Mouse (Mus musculus) thymus, adult 2 months (tissue): Measurements from ENCODE around the gene Ccnl1. TPM values are rescaled to one million over a fixed set of nuclear protein-coding genes. Genes with fewer than 3 reads are reported as not detected.

Experiments
- DNase-seq: peaks from one replicate; pipeline ENCODE4 v3.0.0; 2021
- H3K27ac ChIP-seq: fragments of 200-500 bp; 2 replicates; pipeline ENCODE4 v1.5.1; 2012; ENCODE audit warnings: low read length, control low read depth; ENCODE audit not compliant: control insufficient read depth, insufficient read depth
- H3K27me3 ChIP-seq: fragments of 200-500 bp; 2 replicates; pipeline ENCODE4 v1.6.1; 2012; ENCODE audit warnings: mild to moderate bottlenecking, low read length, moderate library complexity, mixed read lengths; ENCODE audit not compliant: control insufficient read depth, insufficient read depth
- H3K36me3 ChIP-seq: fragments of 200-500 bp; 2 replicates; pipeline ENCODE4 v1.6.1; 2012; ENCODE audit warnings: mild to moderate bottlenecking, low read length, moderate library complexity; ENCODE audit not compliant: control insufficient read depth, insufficient read depth
- H3K4me1 ChIP-seq: fragments of 200-500 bp; replicated peaks from 2 replicates; pipeline ENCODE4 v1.6.1; 2012; ENCODE audit warnings: low read length; ENCODE audit not compliant: control insufficient read depth, insufficient read depth
- H3K4me3 ChIP-seq: fragments of 200-500 bp; 2 replicates; pipeline ENCODE4 v1.5.1; 2012; ENCODE audit warnings: mild to moderate bottlenecking, low read length, control low read depth, moderate library complexity; ENCODE audit not compliant: control insufficient read depth, insufficient read depth
- CTCF ChIP-seq: fragments of 200-500 bp; IDR thresholded peaks from 2 replicates; pipeline ENCODE4 v1.5.1; 2012; ENCODE audit warnings: mild to moderate bottlenecking, control low read depth, low read length, moderate library complexity, borderline replicate concordance; ENCODE audit not compliant: control insufficient read depth, poor library complexity, insufficient read depth; ENCODE audit errors: extremely low read depth
- POLR2A ChIP-seq: fragments of 200-500 bp; IDR thresholded peaks from 2 replicates; pipeline ENCODE4 v1.6.1; 2012; ENCODE audit warnings: mild to moderate bottlenecking, low read length, control low read depth, moderate library complexity; ENCODE audit not compliant: control insufficient read depth, poor library complexity, insufficient read depth; ENCODE audit errors: extremely low read depth
- WGBS: fragments of 180-500 bp; shearing (Covaris S2); methylation state at CpG from one replicate; pipeline ENCODE4 v1.1.7; 2018; 5-methylcytosine and 5-hydroxymethylcytosine counted together
- polyA plus RNA-seq: library from polyadenylated mRNA; depleted of rRNA; stranded (reverse); fragments of >200 nt; gene quantifications from 2 replicates; pipeline ENCODE4 v1.2.3, GENCODE M21; 2012

Ccnl1 gene
- polyA plus RNA-seq, 1 experiment, result 171 TPM

DNA sequence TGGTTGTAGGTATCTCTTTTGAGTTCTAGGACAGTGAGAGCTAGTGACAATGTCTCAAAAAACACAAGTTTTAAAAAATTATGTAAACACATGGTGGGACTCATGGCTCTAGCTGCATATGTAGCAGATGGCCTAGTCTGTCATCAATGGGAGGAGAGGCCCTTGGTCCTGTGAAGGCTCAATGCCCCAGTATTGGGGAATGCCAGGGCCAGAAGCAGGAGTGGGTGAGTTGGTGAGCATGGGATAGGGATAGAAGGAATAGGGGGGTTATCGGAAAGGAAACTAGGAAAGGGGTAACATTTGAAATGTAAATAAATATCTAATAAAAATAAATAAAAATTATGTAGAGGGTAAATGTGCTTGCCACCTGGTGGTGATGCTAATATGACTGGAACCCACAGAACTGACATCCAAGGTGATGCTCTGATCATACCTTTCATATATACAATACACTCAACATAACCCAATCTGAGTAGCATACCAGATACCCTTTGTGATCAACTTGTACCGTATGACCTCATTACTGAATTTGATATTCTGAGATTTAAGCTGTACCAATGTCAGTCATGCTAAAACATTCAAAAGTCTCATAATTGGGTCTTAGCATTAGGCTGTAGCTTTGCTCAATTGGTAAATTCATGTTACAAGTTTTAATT lies 12.6 kb downstream of the Ccnl1 start:
- TF ChIP-seq POLR2A, result no peak
- no peak for TF ChIP-seq CTCF
- Histone ChIP-seq H3K27ac (no peak overlapping the region), H3K4me3 (no peak overlapping the region), H3K36me3 (peaks cover 62% of the 10 kb centered on the region), H3K4me1 (no peaks in the 10 kb centered on the region; the same call in 1 of the 2 replicates), H3K27me3 (no peaks in the 10 kb centered on the region)
- DNase-seq, result no peak
- 97% methylated on average over 2 of the region's 2 CpGs for WGBS

DNA sequence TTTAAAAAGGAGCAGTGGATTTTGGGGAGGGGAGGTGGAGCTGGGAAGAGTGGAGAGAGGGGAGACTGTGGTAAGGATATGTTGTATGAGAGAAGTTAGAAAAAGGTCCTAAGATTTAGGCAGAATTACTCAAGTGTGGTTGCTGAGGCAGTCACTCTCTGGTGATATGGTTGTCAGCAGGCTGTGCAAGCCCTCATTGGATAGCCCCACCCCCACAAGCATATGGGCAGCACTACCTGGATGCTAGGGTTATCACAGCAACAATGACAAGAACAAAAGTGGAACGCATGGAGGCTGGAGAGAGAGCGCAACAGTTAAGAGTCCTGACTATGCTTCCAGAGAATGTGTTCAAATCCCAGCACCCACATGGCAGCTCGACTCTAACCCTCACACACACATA lies 13.3 kb downstream of the Ccnl1 start:
- H3K36me3 ChIP-seq, result peaks cover 55% of the 10 kb centered on the region
- no peaks in the 10 kb centered on the region for H3K27me3 ChIP-seq
- H3K27ac ChIP-seq, result no peak overlapping the region
- no peaks in the 10 kb centered on the region for H3K4me1 ChIP-seq
- DNase-seq, result no peak
- WGBS, result 96% methylated on average over 3 of the region's 3 CpGs
- TF ChIP-seq POLR2A (no peak), CTCF (no peak)
- no peak overlapping the region for H3K4me3 ChIP-seq

DNA sequence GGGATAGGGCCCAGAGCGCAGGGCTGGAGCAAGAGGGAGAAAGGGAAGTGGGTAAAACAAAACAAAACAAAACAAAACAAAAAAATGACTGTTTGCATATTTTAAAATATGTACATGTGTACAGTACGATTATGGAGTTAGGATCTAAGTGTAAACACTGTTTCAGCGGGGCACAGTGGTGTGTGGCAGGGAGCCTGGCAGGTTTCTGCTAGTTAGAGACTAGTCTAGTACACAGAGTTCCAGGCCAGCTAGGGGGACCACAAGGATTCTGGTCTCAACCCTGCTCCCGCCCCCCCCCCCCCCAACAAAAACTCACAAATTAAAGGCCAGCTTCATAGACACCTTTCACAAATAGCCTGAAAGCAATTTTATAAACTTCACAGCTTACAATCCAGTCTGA lies 14.6 kb downstream of the Ccnl1 start:
- no peaks in the 10 kb centered on the region for H3K4me1 ChIP-seq
- no peak overlapping the region for H3K4me3 ChIP-seq
- 96% methylated on average over 4 of the region's 4 CpGs for WGBS
- no peak for TF ChIP-seq POLR2A
- TF ChIP-seq CTCF, result no peak
- no peaks in the 10 kb centered on the region for H3K27me3 ChIP-seq
- DNase-seq, result no peak
- H3K36me3 ChIP-seq, result peaks cover 43% of the 10 kb centered on the region
- no peak overlapping the region for H3K27ac ChIP-seq

DNA sequence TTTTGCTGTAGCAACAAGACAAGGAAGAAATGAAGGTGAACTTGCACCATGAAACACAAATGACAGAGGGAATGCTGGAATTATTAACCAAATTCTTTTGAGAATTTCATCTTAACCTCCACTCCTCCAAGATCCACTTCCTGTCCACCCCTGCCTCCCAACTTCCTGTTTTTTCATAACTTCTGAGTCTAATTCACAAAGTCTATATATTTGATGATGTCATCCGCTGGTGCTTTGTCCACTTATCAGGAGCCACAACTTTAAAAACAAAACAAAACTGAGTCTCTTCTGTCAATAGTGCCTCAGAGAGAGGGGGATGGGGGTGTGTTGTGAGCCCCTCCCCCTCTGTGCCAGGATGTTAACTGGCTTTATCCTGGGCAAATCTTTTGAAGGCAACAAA lies 17.0 kb downstream of the Ccnl1 start:
- DNase-seq, result no peak
- peaks cover 20% of the 10 kb centered on the region for H3K36me3 ChIP-seq
- 85% methylated on average over 1 of the region's 1 CpGs for WGBS
- H3K27ac ChIP-seq, result no peak overlapping the region
- H3K4me3 ChIP-seq, result no peak overlapping the region
- no peaks in the 10 kb centered on the region for H3K4me1 ChIP-seq
- H3K27me3 ChIP-seq, result no peaks in the 10 kb centered on the region
- TF ChIP-seq POLR2A (no peak), CTCF (no peak)

DNA sequence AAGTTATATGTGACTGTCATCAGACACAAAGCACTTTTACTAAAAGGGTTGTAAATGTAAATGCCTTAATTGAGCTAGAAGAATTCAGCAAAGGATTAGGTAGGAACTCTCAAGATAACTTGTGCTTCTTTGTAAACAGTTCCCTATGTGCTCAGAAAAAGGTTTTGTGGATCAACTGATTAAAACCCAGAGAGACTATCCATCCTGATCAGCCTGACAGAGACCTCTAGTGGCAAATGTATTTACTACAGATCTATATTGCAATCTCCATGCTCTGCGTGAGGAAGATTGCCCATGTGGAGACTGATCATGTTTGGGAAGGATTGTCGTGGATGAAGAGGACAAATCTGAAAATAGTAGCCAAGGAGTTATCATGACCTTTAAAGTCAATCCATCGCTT lies 19.8 kb downstream of the Ccnl1 start:
- no peak for DNase-seq
- Histone ChIP-seq H3K4me3 (no peak overlapping the region), H3K27ac (no peak overlapping the region), H3K4me1 (no peaks in the 10 kb centered on the region), H3K27me3 (no peaks in the 10 kb centered on the region), H3K36me3 (no peaks in the 10 kb centered on the region; the same call in 1 of the 2 replicates)
- WGBS, result 42% methylated on average over 3 of the region's 3 CpGs
- TF ChIP-seq POLR2A (no peak), CTCF (no peak)

DNA sequence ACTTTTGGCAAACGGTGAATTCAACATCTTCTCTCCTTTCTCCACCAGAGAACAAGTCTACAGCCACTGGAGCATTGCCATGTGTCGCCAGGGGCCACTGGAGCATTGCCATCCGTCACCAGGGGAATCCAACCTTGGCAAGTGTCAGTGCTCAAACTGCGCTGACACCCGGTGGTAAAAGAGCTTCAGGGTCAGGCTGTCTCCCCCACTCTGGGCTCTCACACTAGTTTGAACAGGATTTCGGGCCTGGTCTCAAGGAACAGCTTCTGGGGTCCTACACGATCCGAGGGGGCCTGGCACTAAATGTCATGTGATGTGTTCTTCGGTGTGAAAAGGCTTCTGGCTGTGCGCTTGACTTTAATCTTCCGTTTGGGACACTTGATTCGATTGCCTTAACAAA lies 21.7 kb downstream of the Ccnl1 start:
- no peak for DNase-seq
- 92% methylated on average over 12 of the region's 12 CpGs for WGBS
- no peaks in the 10 kb centered on the region for H3K36me3 ChIP-seq
- no peaks in the 10 kb centered on the region for H3K4me1 ChIP-seq
- H3K27me3 ChIP-seq, result no peaks in the 10 kb centered on the region
- no peak overlapping the region for H3K27ac ChIP-seq
- no peak for TF ChIP-seq CTCF
- no peak for TF ChIP-seq POLR2A
- no peak overlapping the region for H3K4me3 ChIP-seq

DNA sequence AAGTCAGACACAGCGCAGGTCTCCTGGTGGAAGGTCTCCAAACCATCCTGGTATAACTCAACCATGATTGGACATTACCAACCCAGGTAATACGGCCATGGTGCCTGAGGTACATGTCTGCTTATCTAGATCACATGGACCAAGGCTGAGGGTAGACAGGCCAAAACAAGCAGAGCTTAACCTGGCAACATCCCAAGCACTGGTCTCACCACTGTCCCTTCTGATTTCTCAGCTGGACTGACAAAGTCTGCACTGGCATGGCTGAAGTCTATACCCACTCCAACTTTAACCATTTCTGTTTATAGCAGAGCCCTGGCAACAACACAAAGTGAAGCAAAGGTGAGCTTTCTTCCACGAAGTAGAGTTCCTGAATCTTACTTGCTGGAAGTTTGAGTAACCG lies 22.9 kb downstream of the Ccnl1 start:
- no peak overlapping the region for H3K27ac ChIP-seq
- no peaks in the 10 kb centered on the region for H3K4me1 ChIP-seq
- H3K4me3 ChIP-seq, result no peak overlapping the region
- H3K27me3 ChIP-seq, result no peaks in the 10 kb centered on the region
- 91% methylated on average over 4 of the region's 4 CpGs for WGBS
- no peak for DNase-seq
- no peaks in the 10 kb centered on the region for H3K36me3 ChIP-seq
- TF ChIP-seq CTCF (no peak), POLR2A (no peak)
